Mouse (Mus musculus): Measurements from ENCODE around the gene Zbtb42.

Zbtb42 gene

GRCm38 (mm10) chr12:112727801-112728200 is 49.2 kb downstream of the Zbtb42 start:
- in situ Hi-C loops (cut with MboI): no loop called here

GRCm38 (mm10) chr12:112730808-112731207 is 52.2 kb downstream of the Zbtb42 start:
- in situ Hi-C loops (cut with MboI): no loop called here
